Mouse (Mus musculus) brain, adult 2 months (tissue): ENCODE measurements at regions not wholly inside any gene's neighbourhood (a gene's known extent, or its start where the extent isn't known, plus 50 kb on each side); places are given as distances from the start of the nearest gene placed in this dataset.
A peak's percentile ranks its signal among the peaks of the same experiment; 100 is the strongest.

Experiments
- DNase-seq: peaks from one replicate; pipeline ENCODE4 v3.0.0; 2011; ENCODE audit warnings: low read depth, low spot score

DNA sequence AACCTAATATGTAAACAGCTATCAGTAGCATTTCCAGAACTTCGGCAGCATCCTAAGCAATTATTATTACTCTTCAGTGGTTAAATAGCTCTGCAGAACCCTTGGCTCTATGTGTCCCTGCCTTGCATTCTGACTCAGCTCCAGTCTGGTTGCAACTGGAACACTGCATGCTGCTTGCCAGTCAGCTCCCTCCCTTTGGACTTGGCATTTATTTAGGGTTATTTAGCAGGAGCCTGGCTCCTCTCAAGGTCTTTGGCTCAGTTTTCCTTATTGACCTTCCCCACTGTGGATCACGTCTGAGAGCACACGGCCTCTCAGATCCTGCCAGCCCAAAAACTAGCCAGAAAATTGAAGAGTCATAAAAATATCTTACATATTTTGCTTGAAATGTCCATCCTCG, 217.4 kb downstream of the Speer2 start:
- peak; percentile 14 for DNase-seq

DNA sequence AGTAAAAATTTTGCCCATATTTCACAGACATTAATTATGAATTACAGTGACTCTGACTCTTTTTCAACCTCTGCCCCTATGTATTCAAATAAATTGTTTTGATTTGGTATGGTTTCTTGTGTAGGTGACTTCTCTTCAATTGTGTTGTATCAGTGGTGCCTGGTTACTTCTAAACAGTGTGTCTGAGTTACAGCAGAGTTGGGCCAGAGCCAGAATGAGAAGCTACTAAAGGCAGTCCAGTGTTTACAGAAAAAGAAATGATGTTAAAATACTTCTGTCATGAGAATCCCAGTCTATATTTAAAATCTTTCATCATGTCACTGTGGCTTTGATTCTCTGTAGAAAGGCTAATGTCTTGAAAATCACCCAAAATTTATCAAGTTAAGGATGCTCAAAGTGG, 255.8 kb downstream of the Speer2 start:
- peak; percentile 2 for DNase-seq

DNA sequence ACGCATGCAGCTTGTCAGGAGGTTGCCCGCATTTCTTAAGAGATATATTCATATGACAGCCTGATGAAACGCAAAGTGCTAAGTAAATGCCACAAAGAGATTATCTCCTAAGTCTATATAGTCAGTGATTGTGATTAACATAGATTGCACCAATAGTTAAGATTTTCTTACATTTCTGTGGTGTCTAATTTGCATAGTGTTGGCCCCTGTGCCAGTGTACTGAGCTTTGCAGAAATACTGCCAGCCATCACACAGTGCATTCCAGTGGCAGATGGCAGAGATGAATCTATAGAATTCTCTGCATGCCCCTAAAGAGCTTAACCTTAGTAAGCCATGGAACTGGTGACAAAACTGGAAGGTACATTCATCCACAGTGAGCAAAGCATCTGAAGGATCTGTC, 262.6 kb downstream of the Speer2 start:
- peak; percentile 1 for DNase-seq

GRCm38 (mm10) chr16:69577205-69577604, 286.3 kb downstream of the Speer2 start:
- peak; percentile 55 for DNase-seq

GRCm38 (mm10) chr16:69568189-69568588, 295.4 kb downstream of the Speer2 start:
- DNase-seq, result no peak

DNA sequence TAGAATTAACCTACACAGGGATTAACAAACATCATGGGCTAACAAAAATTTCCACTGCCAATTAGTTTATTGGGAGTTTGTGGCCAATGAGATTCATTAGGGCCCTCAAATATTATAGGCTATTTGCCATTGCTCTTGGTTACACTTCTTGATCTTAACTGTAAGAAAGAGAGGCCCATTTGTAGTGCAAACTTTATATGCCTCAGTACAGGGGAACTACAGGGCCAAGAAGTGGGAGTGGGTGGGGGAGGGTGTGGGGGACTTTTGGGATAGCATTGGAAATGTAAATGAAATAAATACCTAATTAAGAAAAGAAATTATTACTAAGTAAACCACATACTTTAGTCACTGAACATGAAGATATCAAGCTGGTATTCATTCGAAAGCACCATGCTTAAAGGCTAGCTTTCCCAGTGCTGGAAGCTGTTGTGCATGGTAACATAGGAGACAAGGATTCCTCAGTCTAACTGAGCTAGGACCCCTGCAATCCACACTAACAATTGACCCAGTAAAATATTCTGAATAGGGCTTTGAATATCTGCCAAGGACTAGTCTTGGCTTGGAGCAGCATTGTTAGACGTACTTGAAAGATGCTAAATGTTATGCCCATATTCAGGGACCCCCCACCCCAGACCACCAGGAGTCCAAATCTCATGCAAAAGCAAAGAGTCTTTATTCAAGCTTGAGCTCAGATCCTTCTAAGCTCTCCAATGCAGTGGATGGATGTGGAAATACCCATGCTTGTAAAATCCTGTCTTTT, 295.9 kb downstream of the Speer2 start:
- no peak for DNase-seq
